In the genomic region with DNA sequence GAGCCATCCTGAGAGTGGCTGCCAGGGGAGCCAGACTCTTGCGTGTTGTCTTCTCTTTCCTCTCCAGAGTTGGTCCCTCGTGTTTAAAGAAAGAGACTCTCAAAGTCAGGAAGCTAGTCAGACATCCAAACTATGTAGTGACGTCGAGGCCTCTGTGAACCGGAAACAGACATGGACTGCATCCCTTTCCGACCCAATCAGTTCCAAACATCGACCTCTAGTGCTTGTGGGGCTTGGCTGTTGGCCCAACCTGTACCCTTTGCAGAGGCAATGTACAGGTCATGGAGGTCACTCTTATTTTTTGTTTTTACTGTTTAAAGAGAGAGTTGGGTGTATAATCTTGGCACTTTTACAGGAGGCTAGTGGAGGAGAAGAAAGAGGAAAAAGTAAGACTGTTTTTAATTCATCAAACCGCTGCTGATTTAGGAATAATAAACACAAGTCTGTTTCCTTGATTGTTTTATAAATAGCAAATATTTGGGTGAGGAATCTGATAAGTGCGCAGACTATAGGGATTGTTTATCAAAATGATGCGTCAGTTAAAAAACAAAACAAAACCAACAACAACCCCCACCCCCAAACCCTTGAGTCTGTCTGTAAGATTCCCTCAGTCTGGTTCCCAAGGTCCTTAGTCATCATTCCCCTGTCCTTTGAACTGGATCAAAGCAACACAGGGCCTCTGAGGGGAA, we compare ENCODE assay signal across 10 mouse cellular contexts.
A peak's percentile ranks its signal among the peaks of the same experiment; 100 is the strongest.
DNase-seq lines count a peak whose midpoint lies in the region; ATAC-seq lines count a peak whose summit lies in the region.
"Had no signal": no experiment of that assay in that cellular context is flagged by ENCODE, and none has a peak within 500 bp of the region (broad histone marks: within the 10 kb centered on the region; RNA-seq: fewer than 3 reads in every experiment).

No protein-coding gene starts in this region.

- H3K4me2 ChIP-seq in embryonic facial prominence, embryonic 13.5 days: no peak overlapping the region
- no peak overlapping the region for H3K4me2 ChIP-seq in lung, embryonic 15.5 days
- no peak overlapping the region for H3K4me2 ChIP-seq in forebrain, embryonic 16.5 days (ENCODE audit: low read length)

- 0 out of 2 replicates have a peak overlapping the region, but pooled peaks have one; percentile 24 for H3K27ac ChIP-seq in embryonic facial prominence, embryonic 13.5 days
- peak overlapping the region; percentile 65 for H3K27ac ChIP-seq in lung, embryonic 15.5 days
- H3K27ac ChIP-seq in forebrain, embryonic 16.5 days (ENCODE audit: low read length): no peak overlapping the region
- H3K27ac ChIP-seq: midbrain, embryonic 10.5 days had no signal

- no peak for ATAC-seq in embryonic facial prominence, embryonic 13.5 days (ENCODE audit: insufficient number of reproducible peaks, insufficient read depth, low FRiP score, low TSS enrichment, low read depth)
- ATAC-seq in lung, embryonic 15.5 days (ENCODE audit: borderline replicate concordance, extremely low read depth, low FRiP score, low TSS enrichment): peak; percentile 89
- ATAC-seq in forebrain, embryonic 16.5 days: no peak
- ATAC-seq: forebrain, postnatal 0 days had no signal

- H3K9me3 ChIP-seq in embryonic facial prominence, embryonic 13.5 days: no peaks in the 10 kb centered on the region
- no peaks in the 10 kb centered on the region for H3K9me3 ChIP-seq in lung, embryonic 15.5 days
- no peaks in the 10 kb centered on the region for H3K9me3 ChIP-seq in forebrain, embryonic 16.5 days (ENCODE audit: control insufficient read depth, low read length)
- H3K9me3 ChIP-seq: midbrain, embryonic 10.5 days had no signal

- peak; percentile 54 for DNase-seq in adrenal gland, postnatal 14 days
- DNase-seq in kidney, adult 11 months: peak; percentile 76
- no peak for DNase-seq in thymus, adult 18-20 months
- DNase-seq in adipocyte (ENCODE audit: low spot score): no peak
- DNase-seq: cerebellum, adult 2 months; forebrain, postnatal 0 days had no signal

- H3K4me3 ChIP-seq in embryonic facial prominence, embryonic 13.5 days: no peak overlapping the region
- H3K4me3 ChIP-seq in lung, embryonic 15.5 days: no peak overlapping the region
- H3K4me3 ChIP-seq in forebrain, embryonic 16.5 days (replicated peaks; ENCODE audit: low read length): no peak overlapping the region
- H3K4me3 ChIP-seq: midbrain, embryonic 10.5 days had no signal

- H3K36me3 ChIP-seq in embryonic facial prominence, embryonic 13.5 days: no peaks in the 10 kb centered on the region
- H3K36me3 ChIP-seq in lung, embryonic 15.5 days: no peaks in the 10 kb centered on the region
- H3K36me3 ChIP-seq in forebrain, embryonic 16.5 days (ENCODE audit: control insufficient read depth, insufficient read depth): no peaks in the 10 kb centered on the region
- H3K36me3 ChIP-seq: midbrain, embryonic 10.5 days had no signal

- WGBS in embryonic facial prominence, embryonic 13.5 days: 63% methylated on average over 10 of the region's 10 CpGs
- WGBS in lung, embryonic 15.5 days: 30% methylated on average over 10 of the region's 10 CpGs
- 86% methylated on average over 10 of the region's 10 CpGs for WGBS in forebrain, embryonic 16.5 days

- H3K9ac ChIP-seq in embryonic facial prominence, embryonic 13.5 days: no peak overlapping the region
- no peak overlapping the region for H3K9ac ChIP-seq in lung, embryonic 15.5 days
- H3K9ac ChIP-seq in forebrain, embryonic 16.5 days (replicated peaks; ENCODE audit: low read depth, low read length): no peak overlapping the region
- H3K9ac ChIP-seq: forebrain, postnatal 0 days had no signal

- H3K4me1 ChIP-seq in embryonic facial prominence, embryonic 13.5 days: peaks cover 11% of the 10 kb centered on the region
- H3K4me1 ChIP-seq in lung, embryonic 15.5 days: peaks cover 9% of the 10 kb centered on the region
- no peaks in the 10 kb centered on the region for H3K4me1 ChIP-seq in forebrain, embryonic 16.5 days (replicated peaks; ENCODE audit: control insufficient read depth, insufficient read depth, low read length)

- no peaks in the 10 kb centered on the region for H3K27me3 ChIP-seq in embryonic facial prominence, embryonic 13.5 days
- no peaks in the 10 kb centered on the region for H3K27me3 ChIP-seq in lung, embryonic 15.5 days
- no peaks in the 10 kb centered on the region for H3K27me3 ChIP-seq in forebrain, embryonic 16.5 days (replicated peaks; ENCODE audit: control insufficient read depth, insufficient read depth, low read length)

Comparison
In these comparisons a context has a peak if more than half of its experiments do, and no peak if none do; other contexts are left out.
1. DNase-seq: peak in adrenal gland, postnatal 14 days (single experiment) and kidney, adult 11 months (single experiment); none in thymus, adult 18-20 months (0 of 2) and adipocyte (single experiment).